Mouse (Mus musculus): ENCODE measurements around the gene Tpx2.

DNA sequence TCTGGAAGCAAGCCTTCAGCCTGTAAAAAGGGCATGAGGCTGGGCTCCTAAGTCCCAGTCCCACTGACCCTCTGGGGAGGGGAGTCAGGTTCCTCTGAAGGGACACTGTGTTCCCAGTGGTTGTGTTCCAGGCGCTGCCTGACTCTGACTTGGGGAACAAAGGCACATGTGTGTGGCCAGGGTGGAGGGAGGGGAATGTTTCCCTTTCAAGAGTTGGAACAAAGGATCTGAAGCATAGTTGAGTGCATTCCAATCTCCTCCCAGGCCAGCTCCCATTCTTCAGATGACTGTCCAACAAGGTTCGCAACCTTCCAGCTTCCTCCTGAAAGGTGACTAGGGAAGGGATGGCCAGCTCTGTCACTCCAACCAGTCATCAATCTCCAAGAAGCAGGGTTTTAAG, 27.4 kb upstream of the Tpx2 start:
- TF ChIP-seq CTCF (IDR thresholded peaks at IDR 0.05; ENCODE audit: extremely low read depth, insufficient read length, insufficient replicate concordance, low read depth, low read length): no peak
- TF ChIP-seq POLR2A (IDR thresholded peaks at IDR 0.05; ENCODE audit: low read depth, low read length): no peak
